Mouse (Mus musculus) ES-Bruce4 (cell line): ENCODE data around the gene Car5a.

Experiments used
- CTCF ChIP-seq: IDR thresholded peaks from one replicate; pipeline ENCODE4 v1.8.1; 2011; ENCODE audit warnings: low read depth, low read length
- EP300 ChIP-seq: IDR thresholded peaks from 2 replicates; pipeline ENCODE4 v1.6.1; 2011; ENCODE audit warnings: low read depth, low read length; ENCODE audit not compliant: insufficient read depth
- POLR2A ChIP-seq: IDR thresholded peaks from one replicate; pipeline ENCODE4 v1.8.1; 2011; ENCODE audit warnings: low read length; ENCODE audit not compliant: insufficient read depth

DNA sequence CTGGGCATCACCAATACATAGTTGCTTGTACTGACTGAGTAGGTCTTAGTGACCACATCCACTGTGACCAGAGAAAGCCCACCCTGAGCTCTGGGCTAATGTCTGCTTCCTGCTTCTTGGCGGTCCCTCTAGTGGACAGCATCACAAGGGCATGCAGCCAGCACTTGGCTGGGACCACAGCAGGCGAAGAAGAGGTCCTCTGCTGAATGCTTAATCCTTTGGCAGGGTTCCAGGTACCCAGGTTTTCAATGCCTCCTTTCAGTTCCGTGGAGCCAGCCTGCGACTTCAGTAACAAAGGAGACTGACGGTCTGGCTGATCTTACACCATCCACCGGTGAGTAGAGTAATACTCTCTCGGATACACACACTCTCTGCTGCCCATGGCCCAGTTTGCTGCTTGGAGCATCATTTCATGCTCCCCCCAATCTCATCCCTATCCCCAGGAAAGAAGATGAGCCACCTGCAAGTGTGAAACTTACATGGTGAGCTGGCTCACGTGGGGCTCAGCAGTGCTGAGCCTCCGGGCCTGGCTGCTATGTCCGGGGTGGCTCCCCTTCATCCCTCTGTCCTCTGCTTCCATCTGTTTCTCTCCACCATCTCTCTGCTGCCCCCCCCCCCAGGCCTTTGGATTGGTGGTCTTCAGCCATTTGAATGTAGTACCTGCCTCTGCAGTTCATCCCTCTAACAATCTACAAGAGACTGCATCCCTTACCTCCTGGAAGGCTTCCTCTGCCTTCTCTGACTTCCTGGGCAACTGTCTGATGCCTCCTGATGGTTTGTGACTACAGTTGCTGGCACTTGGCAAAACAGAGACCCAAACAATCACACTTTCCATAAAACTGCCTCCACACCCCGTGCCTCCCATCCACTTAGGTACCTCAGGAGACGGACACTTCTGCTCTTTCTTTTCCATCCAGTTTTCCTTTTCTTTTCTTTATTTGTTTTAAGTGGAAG lies 9.1 kb downstream of the Car5a start:
- TF ChIP-seq CTCF (peak; percentile 27), POLR2A (no peak), EP300 (no peak)
